Mouse (Mus musculus) midbrain, embryonic 13.5 days (tissue): ENCODE measurements around the gene Ldlrad3. TPM values are rescaled to one million over a fixed set of nuclear protein-coding genes. Genes with fewer than 3 reads are reported as not detected.

Experiments used
- ATAC-seq: fragments of 200-750 bp; cut with Nextera tagmentation; 2 replicates; pipeline ENCODE4 v1.8.0; 2017; ENCODE audit warnings: mild to moderate bottlenecking, moderate TSS enrichment, moderate library complexity
- H3K27ac ChIP-seq: fragments of 300-500 bp; sonication (generic); 2 replicates; pipeline ENCODE4 v1.5.1; 2015; ENCODE audit warnings: inconsistent platforms, mild to moderate bottlenecking, moderate library complexity
- H3K27me3 ChIP-seq: fragments of 300-500 bp; sonication (generic); 2 replicates; pipeline ENCODE4 v1.6.1; 2015; ENCODE audit warnings: mild to moderate bottlenecking, inconsistent platforms
- H3K36me3 ChIP-seq: fragments of 300-500 bp; sonication (generic); 2 replicates; pipeline ENCODE4 v1.6.1; 2015; ENCODE audit warnings: mild to moderate bottlenecking, inconsistent platforms
- H3K4me1 ChIP-seq: fragments of 300-500 bp; sonication (generic); replicated peaks from 2 replicates; pipeline ENCODE4 v1.6.1; 2015; ENCODE audit warnings: inconsistent platforms
- H3K4me2 ChIP-seq: fragments of 300-500 bp; sonication (generic); replicated peaks from 2 replicates; pipeline ENCODE4 v1.6.1; 2015; ENCODE audit warnings: moderate library complexity, mild to moderate bottlenecking, inconsistent platforms
- H3K4me3 ChIP-seq: fragments of 300-500 bp; sonication (generic); replicated peaks from 2 replicates; pipeline ENCODE4 v1.5.1; 2015; ENCODE audit warnings: mild to moderate bottlenecking, inconsistent platforms
- H3K9ac ChIP-seq: fragments of 300-500 bp; sonication (generic); replicated peaks from 2 replicates; pipeline ENCODE4 v1.6.1; 2015; ENCODE audit warnings: mild to moderate bottlenecking, inconsistent platforms
- H3K9me3 ChIP-seq: fragments of 300-500 bp; sonication (generic); 2 replicates; pipeline ENCODE4 v1.6.1; 2016; ENCODE audit warnings: mild to moderate bottlenecking, inconsistent platforms
- WGBS: fragments of 180-500 bp; shearing (Covaris S2); methylation state at CpG from one replicate; pipeline ENCODE4 v1.1.7; 2015; 5-methylcytosine and 5-hydroxymethylcytosine counted together
- polyA plus RNA-seq: library from polyadenylated mRNA; unstranded; fragments of >200 nt; fragmentation: Nextera tagmentation; extraction: Ambion mirVana; gene quantifications from 2 replicates; pipeline ENCODE4 v1.2.1, GENCODE M21; 2015

The Ldlrad3 gene
- polyA plus RNA-seq, result 41.6 and 43.3 TPM in 2 replicates

DNA sequence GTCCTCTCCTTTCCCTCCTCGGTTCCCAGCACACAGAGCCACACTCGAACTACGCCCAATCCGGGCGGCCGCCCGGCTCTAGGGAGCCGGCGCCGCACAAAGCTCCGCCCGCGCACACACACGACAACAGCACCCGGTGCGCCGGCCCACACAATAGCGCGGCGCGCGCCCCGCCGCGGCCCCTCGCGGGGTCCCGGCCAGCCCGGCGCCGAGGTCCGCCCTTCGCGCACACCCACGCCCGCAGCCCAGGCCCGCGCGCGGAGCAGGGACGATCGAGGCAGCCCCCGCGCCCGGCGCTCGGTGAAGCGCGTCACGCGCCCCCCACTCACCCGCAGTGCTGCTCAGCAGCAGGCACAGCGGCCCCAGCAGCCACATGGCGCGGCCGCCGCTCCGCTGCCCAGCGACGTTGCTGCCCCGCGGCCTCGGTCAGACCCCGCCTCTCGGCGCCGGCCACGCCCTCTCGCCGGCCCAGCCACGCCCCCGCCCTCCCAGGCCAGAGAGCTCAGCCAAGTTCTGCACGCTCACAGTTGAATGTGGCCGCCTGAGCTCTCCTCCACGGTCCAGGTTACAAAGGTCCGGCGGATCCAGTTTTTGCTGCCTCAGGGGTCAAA, at the start of gene Ldlrad3:
Ldlrad3 (minus strand) TSS at position 435 of the 611 bp plus-strand sequence.
- Histone ChIP-seq H3K27ac (peak within 1 kb of the TSS; percentile 91), H3K4me2 (peak within 1 kb of the TSS; percentile 84), H3K4me3 (peak within 1 kb of the TSS; percentile 80), H3K36me3 (no peaks in the 10 kb centered on the region), H3K27me3 (no peaks in the 10 kb centered on the region), H3K9ac (peak within 1 kb of the TSS; percentile 88), H3K9me3 (no peaks in the 10 kb centered on the region), H3K4me1 (peaks cover 29% of the 10 kb centered on the region)
- ATAC-seq, result peak; percentile 96
- under 1% methylated on average over 66 of the region's 77 CpGs for WGBS

- Histone ChIP-seq H3K4me3 (no peak overlapping the region), H3K27me3 (no peaks in the 10 kb centered on the region), H3K4me2 (no peak overlapping the region), H3K9ac (0 out of 2 replicates have a peak overlapping the region, but pooled peaks have one; percentile 7), H3K4me1 (peaks cover 14% of the 10 kb centered on the region), H3K36me3 (no peaks in the 10 kb centered on the region), H3K27ac (no peak overlapping the region; the same call in 1 of the 2 replicates), H3K9me3 (no peaks in the 10 kb centered on the region)
- WGBS, result 47% methylated on average over 5 of the region's 5 CpGs
- ATAC-seq, result peak; percentile 85
These were observed 45.3 kb upstream of the Ldlrad3 start for GRCm38 (mm10) chr2:102231470-102231869.

GRCm38 (mm10) chr2:102229126-102229525, 42.9 kb upstream of the Ldlrad3 start:
- no peaks in the 10 kb centered on the region for H3K9me3 ChIP-seq
- WGBS, result 94% methylated on average over 2 of the region's 2 CpGs
- ATAC-seq, result no peak
- no peak overlapping the region for H3K4me3 ChIP-seq
- no peaks in the 10 kb centered on the region for H3K27me3 ChIP-seq
- H3K36me3 ChIP-seq, result no peaks in the 10 kb centered on the region
- H3K27ac ChIP-seq, result no peak overlapping the region
- peaks cover 17% of the 10 kb centered on the region for H3K4me1 ChIP-seq
- no peak overlapping the region for H3K4me2 ChIP-seq
- no peak overlapping the region for H3K9ac ChIP-seq

DNA sequence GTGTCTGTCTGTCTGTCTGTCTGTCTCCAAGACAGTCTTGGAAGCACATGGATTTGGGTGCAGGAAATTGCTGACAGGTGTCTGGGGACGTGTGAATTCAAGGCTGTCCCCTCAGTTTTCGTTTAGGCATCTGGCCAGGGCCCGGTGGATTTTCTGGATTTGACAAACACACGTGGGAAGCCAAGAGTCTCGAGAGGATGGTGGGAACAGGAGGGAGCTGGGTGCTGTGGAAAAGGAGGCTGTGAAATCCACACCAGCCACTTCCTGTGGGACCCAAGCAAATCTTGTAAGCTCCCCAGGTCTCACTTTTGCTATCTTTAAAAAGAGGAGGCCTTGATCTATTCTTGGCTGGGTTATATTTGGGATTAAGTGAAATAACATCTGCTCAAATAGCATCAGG, 42.1 kb upstream of the Ldlrad3 start:
- Histone ChIP-seq H3K9ac (no peak overlapping the region), H3K4me3 (no peak overlapping the region), H3K36me3 (no peaks in the 10 kb centered on the region), H3K9me3 (no peaks in the 10 kb centered on the region), H3K4me1 (peaks cover 25% of the 10 kb centered on the region), H3K27me3 (no peaks in the 10 kb centered on the region), H3K27ac (no peak overlapping the region), H3K4me2 (no peak overlapping the region)
- WGBS, result 87% methylated on average over 5 of the region's 5 CpGs
- ATAC-seq, result no peak

DNA sequence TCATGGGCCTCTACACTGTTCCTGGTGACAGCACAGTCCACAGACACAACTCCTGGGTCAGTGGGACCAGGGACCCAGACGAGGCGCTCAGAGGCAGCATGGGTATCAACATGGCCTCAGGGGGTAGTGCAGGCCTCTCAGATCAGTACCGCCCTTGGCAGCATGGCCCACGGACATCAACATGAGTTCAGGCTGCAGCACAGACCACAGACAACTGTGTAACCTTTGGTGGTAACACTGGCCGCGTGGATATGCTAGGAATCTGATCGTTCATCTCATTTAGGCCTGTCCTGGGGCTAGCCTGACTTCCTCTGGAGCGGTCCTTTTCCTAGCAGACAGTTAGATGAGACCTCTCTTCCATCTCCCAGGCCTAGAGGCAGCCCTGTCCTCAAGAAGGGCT, 41.7 kb upstream of the Ldlrad3 start:
- H3K4me1 ChIP-seq, result peaks cover 30% of the 10 kb centered on the region
- H3K9ac ChIP-seq, result no peak overlapping the region
- no peak for ATAC-seq
- 92% methylated on average over 8 of the region's 8 CpGs for WGBS
- no peak overlapping the region for H3K27ac ChIP-seq
- H3K9me3 ChIP-seq, result no peaks in the 10 kb centered on the region
- no peaks in the 10 kb centered on the region for H3K36me3 ChIP-seq
- H3K4me2 ChIP-seq, result no peak overlapping the region
- no peaks in the 10 kb centered on the region for H3K27me3 ChIP-seq
- no peak overlapping the region for H3K4me3 ChIP-seq

DNA sequence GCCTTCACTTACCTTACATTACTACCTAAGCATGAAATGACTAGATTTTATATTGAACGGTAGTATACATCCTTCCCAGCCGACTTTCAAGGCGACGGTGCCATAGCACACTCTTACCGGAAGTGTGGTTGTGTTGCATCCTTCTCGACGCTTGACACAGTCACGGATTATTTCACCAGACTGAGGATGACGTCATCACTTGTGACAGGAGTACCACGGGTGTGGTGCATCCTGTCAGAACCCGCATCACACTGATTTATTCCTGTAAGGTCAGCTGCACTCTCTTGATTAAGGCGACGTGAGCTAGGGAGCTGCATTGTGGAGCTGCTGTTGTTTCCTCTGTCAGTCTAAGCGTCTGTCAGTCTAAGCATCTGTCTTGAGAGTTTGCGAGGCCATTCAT, 40.1 kb upstream of the Ldlrad3 start:
- no peak overlapping the region for H3K4me3 ChIP-seq
- no peaks in the 10 kb centered on the region for H3K9me3 ChIP-seq
- H3K27me3 ChIP-seq, result no peaks in the 10 kb centered on the region
- ATAC-seq, result no peak
- H3K4me1 ChIP-seq, result peaks cover 23% of the 10 kb centered on the region
- H3K36me3 ChIP-seq, result no peaks in the 10 kb centered on the region
- H3K9ac ChIP-seq, result no peak overlapping the region
- no peak overlapping the region for H3K27ac ChIP-seq
- 65% methylated on average over 15 of the region's 15 CpGs for WGBS
- no peak overlapping the region for H3K4me2 ChIP-seq

- Histone ChIP-seq H3K36me3 (no peaks in the 10 kb centered on the region), H3K27me3 (no peaks in the 10 kb centered on the region), H3K27ac (peak overlapping the region; percentile 74), H3K4me2 (peak overlapping the region; percentile 17; the same call in 1 of the 2 replicates), H3K4me1 (peaks cover 22% of the 10 kb centered on the region), H3K9ac (peak overlapping the region; percentile 19; the same call in 1 of the 2 replicates), H3K9me3 (no peaks in the 10 kb centered on the region), H3K4me3 (no peak overlapping the region)
- ATAC-seq, result peak; percentile 72
- WGBS, result 2% methylated on average over 11 of the region's 11 CpGs
These were observed 37.4 kb upstream of the Ldlrad3 start for GRCm38 (mm10) chr2:102223355-102224128.

DNA sequence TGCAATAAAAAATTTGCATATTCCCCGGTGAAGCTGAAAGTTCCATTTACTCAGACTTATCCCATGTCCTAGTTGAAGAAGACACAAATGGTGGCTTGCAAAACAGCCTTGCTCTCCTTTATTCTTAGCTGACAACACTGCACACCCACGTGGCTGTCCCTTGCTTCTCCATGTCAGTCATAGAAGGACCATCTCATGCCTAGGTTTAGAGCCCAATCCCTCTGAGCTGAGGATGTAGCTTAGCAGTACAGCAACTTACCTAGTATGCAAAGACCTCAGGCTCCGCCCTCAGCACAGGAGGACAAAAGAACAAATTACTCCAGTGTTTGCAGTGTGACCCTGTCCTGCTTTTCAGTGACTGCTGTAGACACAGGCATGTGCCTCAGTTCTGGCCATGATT, 36.6 kb upstream of the Ldlrad3 start:
- no peaks in the 10 kb centered on the region for H3K27me3 ChIP-seq
- 60% methylated on average over 3 of the region's 3 CpGs for WGBS
- H3K9me3 ChIP-seq, result no peaks in the 10 kb centered on the region
- no peak for ATAC-seq
- no peak overlapping the region for H3K4me2 ChIP-seq
- H3K4me1 ChIP-seq, result peaks cover 22% of the 10 kb centered on the region
- no peaks in the 10 kb centered on the region for H3K36me3 ChIP-seq
- no peak overlapping the region for H3K9ac ChIP-seq
- H3K4me3 ChIP-seq, result no peak overlapping the region
- peak overlapping the region; percentile 74; the same call in 1 of the 2 replicates for H3K27ac ChIP-seq

DNA sequence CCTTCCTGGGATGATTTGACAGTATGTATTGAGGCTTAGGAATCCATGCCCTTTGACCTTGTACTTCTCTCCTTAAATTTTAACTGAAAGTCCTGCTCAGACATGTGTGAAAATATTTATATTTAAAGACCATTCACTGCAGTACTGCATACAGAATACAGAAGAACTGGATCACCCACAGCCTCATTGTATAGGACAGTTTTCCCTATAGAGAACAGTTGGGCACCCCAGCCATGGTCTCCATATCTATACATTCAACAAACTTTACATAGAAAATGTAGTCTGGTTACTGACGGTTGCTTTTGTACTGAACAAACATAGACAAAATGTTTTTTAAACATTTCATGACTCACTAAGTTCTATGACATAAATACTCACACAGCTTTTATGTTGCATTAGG, 30.6 kb upstream of the Ldlrad3 start:
- Histone ChIP-seq H3K4me2 (no peak overlapping the region), H3K4me3 (no peak overlapping the region), H3K27ac (no peak overlapping the region), H3K9ac (no peak overlapping the region), H3K9me3 (no peaks in the 10 kb centered on the region), H3K36me3 (no peaks in the 10 kb centered on the region), H3K27me3 (no peaks in the 10 kb centered on the region), H3K4me1 (peaks cover 5% of the 10 kb centered on the region; the same call in 1 of the 2 replicates)
- no peak for ATAC-seq
- WGBS, result 93% methylated on average over 1 of the region's 1 CpGs

- Histone ChIP-seq H3K4me1 (peaks cover 7% of the 10 kb centered on the region), H3K27ac (no peak overlapping the region), H3K36me3 (no peaks in the 10 kb centered on the region), H3K9ac (no peak overlapping the region), H3K4me2 (no peak overlapping the region), H3K9me3 (no peaks in the 10 kb centered on the region), H3K4me3 (no peak overlapping the region), H3K27me3 (no peaks in the 10 kb centered on the region)
- no peak for ATAC-seq
- 21% methylated on average over 4 of the region's 4 CpGs for WGBS
These were observed 25.9 kb upstream of the Ldlrad3 start for GRCm38 (mm10) chr2:102212096-102212495.

- WGBS, result 3% methylated on average over 14 of the region's 14 CpGs
- Histone ChIP-seq H3K36me3 (no peaks in the 10 kb centered on the region), H3K9ac (peak overlapping the region; percentile 49), H3K4me1 (peaks cover 33% of the 10 kb centered on the region), H3K27me3 (no peaks in the 10 kb centered on the region), H3K4me3 (peak overlapping the region; percentile 13), H3K4me2 (peak overlapping the region; percentile 44), H3K9me3 (no peaks in the 10 kb centered on the region), H3K27ac (peak overlapping the region; percentile 68)
- peak; percentile 77 for ATAC-seq
These were observed 19.7 kb upstream of the Ldlrad3 start for GRCm38 (mm10) chr2:102205672-102206399.

- Histone ChIP-seq H3K4me1 (peaks cover 33% of the 10 kb centered on the region), H3K27me3 (no peaks in the 10 kb centered on the region), H3K4me3 (no peak overlapping the region), H3K9ac (no peak overlapping the region), H3K27ac (no peak overlapping the region), H3K36me3 (no peaks in the 10 kb centered on the region), H3K4me2 (no peak overlapping the region), H3K9me3 (no peaks in the 10 kb centered on the region)
- ATAC-seq, result no peak
These were observed 17.3 kb upstream of the Ldlrad3 start for GRCm38 (mm10) chr2:102203478-102203877.
